Mouse (Mus musculus): ENCODE results near the gene E130114P18Rik.
A peak's percentile ranks its signal among the peaks of the same experiment; 100 is the strongest.

Gene E130114P18Rik

GRCm38 (mm10) chr4:97647700-97648435, 130.0 kb downstream of the E130114P18Rik start:
- DNase-seq (ENCODE audit: low spot score): peak; percentile 53

GRCm38 (mm10) chr4:97647236-97647635, 130.6 kb downstream of the E130114P18Rik start:
- DNase-seq (ENCODE audit: low spot score): no peak

GRCm38 (mm10) chr4:97640385-97640784, 137.5 kb downstream of the E130114P18Rik start:
- DNase-seq (ENCODE audit: low spot score): no peak

- no peak for DNase-seq (ENCODE audit: low spot score)
These were observed 141.3 kb downstream of the E130114P18Rik start for GRCm38 (mm10) chr4:97636569-97636968.

GRCm38 (mm10) chr4:97635757-97636292, 142.1 kb downstream of the E130114P18Rik start:
- DNase-seq (ENCODE audit: low spot score): no peak

- DNase-seq (ENCODE audit: low spot score): peak; percentile 11
These were observed 142.6 kb downstream of the E130114P18Rik start for GRCm38 (mm10) chr4:97635296-97635755.

- DNase-seq (ENCODE audit: low spot score): no peak
These were observed 148.8 kb downstream of the E130114P18Rik start for GRCm38 (mm10) chr4:97628881-97629605.

- no peak for DNase-seq (ENCODE audit: low spot score)
These were observed 151.7 kb downstream of the E130114P18Rik start for GRCm38 (mm10) chr4:97626002-97626720.

GRCm38 (mm10) chr4:97623165-97623564, 154.7 kb downstream of the E130114P18Rik start:
- peak; percentile 20 for DNase-seq (ENCODE audit: low spot score)

GRCm38 (mm10) chr4:97621731-97622130, 156.1 kb downstream of the E130114P18Rik start:
- no peak for DNase-seq (ENCODE audit: low spot score)

GRCm38 (mm10) chr4:97620409-97620808, 157.5 kb downstream of the E130114P18Rik start:
- no peak for DNase-seq (ENCODE audit: low spot score)

GRCm38 (mm10) chr4:97618668-97619373, 159.1 kb downstream of the E130114P18Rik start:
- peak; percentile 45 for DNase-seq (ENCODE audit: low spot score)

- no peak for DNase-seq (ENCODE audit: low spot score)
These were observed 162.8 kb downstream of the E130114P18Rik start for GRCm38 (mm10) chr4:97615031-97615430.

GRCm38 (mm10) chr4:97611251-97611847, 166.5 kb downstream of the E130114P18Rik start:
- peak; percentile 58 for DNase-seq (ENCODE audit: low spot score)

- DNase-seq (ENCODE audit: low spot score): no peak
These were observed 167.8 kb downstream of the E130114P18Rik start for GRCm38 (mm10) chr4:97609831-97610727.

GRCm38 (mm10) chr4:97609329-97609728, 168.5 kb downstream of the E130114P18Rik start:
- DNase-seq (ENCODE audit: low spot score): no peak

GRCm38 (mm10) chr4:97608728-97609127, 169.2 kb downstream of the E130114P18Rik start:
- DNase-seq (ENCODE audit: low spot score): no peak

GRCm38 (mm10) chr4:97608134-97608533, 169.7 kb downstream of the E130114P18Rik start:
- DNase-seq (ENCODE audit: low spot score): no peak

- DNase-seq (ENCODE audit: low spot score): no peak
These were observed 170.7 kb downstream of the E130114P18Rik start for GRCm38 (mm10) chr4:97607169-97607568.

- DNase-seq (ENCODE audit: low spot score): no peak
These were observed 171.4 kb downstream of the E130114P18Rik start for GRCm38 (mm10) chr4:97606524-97606923.

Measured in layer of hippocampus, adult 11-12 months (tissue).